Mouse (Mus musculus) forebrain, embryonic 16.5 days (tissue): ENCODE measurements around the gene Mad1l1. TPM values are rescaled to one million over a fixed set of nuclear protein-coding genes. Genes with fewer than 3 reads are reported as not detected.

ENCODE experiments used
- ATAC-seq: fragments of 200-750 bp; cut with Nextera tagmentation; 2 replicates; pipeline ENCODE4 v1.8.0; 2017; ENCODE audit warnings: mild to moderate bottlenecking, moderate library complexity
- H3K27ac ChIP-seq: fragments of 300-500 bp; sonication (generic); 2 replicates; pipeline ENCODE4 v1.5.1; 2014; ENCODE audit warnings: low read length, control low read depth
- H3K27me3 ChIP-seq: fragments of 300-500 bp; sonication (generic); replicated peaks from 2 replicates; pipeline ENCODE4 v1.6.1; 2014; ENCODE audit warnings: low read length; ENCODE audit not compliant: control insufficient read depth, insufficient read depth
- H3K36me3 ChIP-seq: fragments of 300-500 bp; sonication (generic); 2 replicates; pipeline ENCODE4 v1.6.1; 2014; ENCODE audit not compliant: control insufficient read depth, insufficient read depth
- H3K4me1 ChIP-seq: fragments of 300-500 bp; sonication (generic); replicated peaks from 2 replicates; pipeline ENCODE4 v1.6.1; 2014; ENCODE audit warnings: low read length; ENCODE audit not compliant: control insufficient read depth, insufficient read depth
- H3K4me2 ChIP-seq: fragments of 300-500 bp; sonication (generic); 2 replicates; pipeline ENCODE4 v1.6.1; 2014; ENCODE audit warnings: mild to moderate bottlenecking, low read length, control low read depth
- H3K4me3 ChIP-seq: fragments of 300-500 bp; sonication (generic); replicated peaks from 2 replicates; pipeline ENCODE4 v1.5.1; 2014; ENCODE audit warnings: mild to moderate bottlenecking, low read length, control low read depth
- H3K9ac ChIP-seq: fragments of 300-500 bp; sonication (generic); replicated peaks from 2 replicates; pipeline ENCODE4 v1.6.1; 2014; ENCODE audit warnings: low read depth, low read length, control low read depth
- H3K9me3 ChIP-seq: fragments of 300-500 bp; sonication (generic); 2 replicates; pipeline ENCODE4 v1.6.1; 2016; ENCODE audit warnings: low read length; ENCODE audit not compliant: control insufficient read depth
- WGBS: fragments of 180-500 bp; shearing (Covaris S2); extraction: QIAGEN DNeasy Blood & Tissue Kit; methylation state at CpG from one replicate; pipeline ENCODE4 v1.1.7; 2014; 5-methylcytosine and 5-hydroxymethylcytosine counted together
- polyA plus RNA-seq: library from polyadenylated mRNA; unstranded; fragments of >200 nt; fragmentation: Nextera tagmentation; extraction: Ambion mirVana; gene quantifications from 2 replicates; pipeline ENCODE4 v1.2.1, GENCODE M21; 2015

The Mad1l1 gene
- polyA plus RNA-seq, 1 experiment from 2014 or later: 33.4 TPM

GRCm38 (mm10) chr5:140292152-140292551, 29.2 kb downstream of the Mad1l1 start:
- no peak overlapping the region for H3K9ac ChIP-seq
- H3K4me1 ChIP-seq: peaks cover 3% of the 10 kb centered on the region; the same call in 1 of the 2 replicates
- H3K9me3 ChIP-seq: no peaks in the 10 kb centered on the region
- peak; percentile 46; the same call in 1 of the 2 replicates for ATAC-seq
- H3K4me2 ChIP-seq: no peak overlapping the region
- no peaks in the 10 kb centered on the region for H3K27me3 ChIP-seq
- H3K4me3 ChIP-seq: no peak overlapping the region
- 76% methylated on average over 1 of the region's 1 CpGs for WGBS
- peaks cover 6% of the 10 kb centered on the region; the same call in 1 of the 2 replicates for H3K36me3 ChIP-seq
- no peak overlapping the region for H3K27ac ChIP-seq

- ATAC-seq: no peak
- Histone ChIP-seq H3K4me1 (peaks cover 3% of the 10 kb centered on the region; the same call in 1 of the 2 replicates), H3K4me3 (no peak overlapping the region), H3K27ac (no peak overlapping the region), H3K9me3 (no peaks in the 10 kb centered on the region), H3K9ac (no peak overlapping the region), H3K27me3 (no peaks in the 10 kb centered on the region), H3K4me2 (no peak overlapping the region), H3K36me3 (no peaks in the 10 kb centered on the region)
- WGBS: 95% methylated on average over 2 of the region's 2 CpGs
These were observed 32.2 kb downstream of the Mad1l1 start for GRCm38 (mm10) chr5:140289161-140289560.

GRCm38 (mm10) chr5:140288287-140288686, 33.1 kb downstream of the Mad1l1 start:
- 46% methylated on average over 3 of the region's 3 CpGs for WGBS
- ATAC-seq: peak; percentile 85
- no peak overlapping the region for H3K9ac ChIP-seq
- H3K4me2 ChIP-seq: no peak overlapping the region
- H3K9me3 ChIP-seq: no peaks in the 10 kb centered on the region
- H3K4me3 ChIP-seq: no peak overlapping the region
- no peaks in the 10 kb centered on the region for H3K27me3 ChIP-seq
- H3K4me1 ChIP-seq: peaks cover 3% of the 10 kb centered on the region; the same call in 1 of the 2 replicates
- no peaks in the 10 kb centered on the region for H3K36me3 ChIP-seq
- no peak overlapping the region for H3K27ac ChIP-seq

- H3K9me3 ChIP-seq: no peaks in the 10 kb centered on the region
- no peak overlapping the region for H3K27ac ChIP-seq
- H3K4me2 ChIP-seq: no peak overlapping the region
- H3K9ac ChIP-seq: no peak overlapping the region
- H3K4me3 ChIP-seq: no peak overlapping the region
- no peak for ATAC-seq
- no peaks in the 10 kb centered on the region for H3K27me3 ChIP-seq
- peaks cover 11% of the 10 kb centered on the region; the same call in 1 of the 2 replicates for H3K4me1 ChIP-seq
- H3K36me3 ChIP-seq: no peaks in the 10 kb centered on the region
- 81% methylated on average over 2 of the region's 2 CpGs for WGBS
These were observed 36.6 kb downstream of the Mad1l1 start for GRCm38 (mm10) chr5:140284761-140285160.

GRCm38 (mm10) chr5:140284011-140284410, 37.3 kb downstream of the Mad1l1 start:
- no peaks in the 10 kb centered on the region for H3K9me3 ChIP-seq
- H3K4me2 ChIP-seq: no peak overlapping the region
- H3K9ac ChIP-seq: no peak overlapping the region
- no peak overlapping the region for H3K27ac ChIP-seq
- H3K27me3 ChIP-seq: no peaks in the 10 kb centered on the region
- no peaks in the 10 kb centered on the region for H3K36me3 ChIP-seq
- peaks cover 13% of the 10 kb centered on the region; the same call in 1 of the 2 replicates for H3K4me1 ChIP-seq
- no peak for ATAC-seq
- 91% methylated on average over 2 of the region's 2 CpGs for WGBS
- H3K4me3 ChIP-seq: no peak overlapping the region

- Histone ChIP-seq H3K27ac (no peak overlapping the region), H3K36me3 (no peaks in the 10 kb centered on the region), H3K9ac (no peak overlapping the region), H3K4me1 (peaks cover 10% of the 10 kb centered on the region; the same call in 1 of the 2 replicates), H3K4me2 (no peak overlapping the region), H3K4me3 (no peak overlapping the region), H3K27me3 (no peaks in the 10 kb centered on the region), H3K9me3 (no peaks in the 10 kb centered on the region)
- 99% methylated on average over 3 of the region's 3 CpGs for WGBS
- no peak for ATAC-seq
These were observed 38.5 kb downstream of the Mad1l1 start for GRCm38 (mm10) chr5:140282900-140283299.

- no peaks in the 10 kb centered on the region for H3K36me3 ChIP-seq
- H3K27me3 ChIP-seq: no peaks in the 10 kb centered on the region
- no peak overlapping the region for H3K4me3 ChIP-seq
- H3K9ac ChIP-seq: no peak overlapping the region
- no peaks in the 10 kb centered on the region for H3K9me3 ChIP-seq
- peaks cover 10% of the 10 kb centered on the region; the same call in 1 of the 2 replicates for H3K4me1 ChIP-seq
- ATAC-seq: no peak
- no peak overlapping the region for H3K27ac ChIP-seq
- 59% methylated on average over 8 of the region's 8 CpGs for WGBS
- H3K4me2 ChIP-seq: no peak overlapping the region
These were observed 39.0 kb downstream of the Mad1l1 start for GRCm38 (mm10) chr5:140282376-140282775.

- 38% methylated on average over 9 of the region's 9 CpGs for WGBS
- H3K4me2 ChIP-seq: no peak overlapping the region
These were observed 41.1 kb downstream of the Mad1l1 start for GRCm38 (mm10) chr5:140280205-140280604.

GRCm38 (mm10) chr5:140276779-140277178, 44.6 kb downstream of the Mad1l1 start:
- Histone ChIP-seq H3K4me2 (no peak overlapping the region), H3K27ac (peak overlapping the region; percentile 56), H3K36me3 (no peaks in the 10 kb centered on the region), H3K4me1 (peaks cover 8% of the 10 kb centered on the region), H3K4me3 (no peak overlapping the region), H3K9me3 (no peaks in the 10 kb centered on the region), H3K27me3 (no peaks in the 10 kb centered on the region), H3K9ac (no peak overlapping the region)
- WGBS: 66% methylated on average over 6 of the region's 6 CpGs
- ATAC-seq: peak; percentile 80

More at GRCm38 (mm10) chr5:140280205-140280604, 41.1 kb downstream of the Mad1l1 start:
- H3K27me3 ChIP-seq: no peaks in the 10 kb centered on the region
- H3K9ac ChIP-seq: no peak overlapping the region
- H3K4me3 ChIP-seq: no peak overlapping the region
- H3K4me1 ChIP-seq: peaks cover 14% of the 10 kb centered on the region
- no peaks in the 10 kb centered on the region for H3K9me3 ChIP-seq
- H3K36me3 ChIP-seq: no peaks in the 10 kb centered on the region
- peak overlapping the region; percentile 24; the same call in 1 of the 2 replicates for H3K27ac ChIP-seq
- ATAC-seq: peak; percentile 45; the same call in 1 of the 2 replicates
